Mouse (Mus musculus): ENCODE data around the gene Trim10.

DNA sequence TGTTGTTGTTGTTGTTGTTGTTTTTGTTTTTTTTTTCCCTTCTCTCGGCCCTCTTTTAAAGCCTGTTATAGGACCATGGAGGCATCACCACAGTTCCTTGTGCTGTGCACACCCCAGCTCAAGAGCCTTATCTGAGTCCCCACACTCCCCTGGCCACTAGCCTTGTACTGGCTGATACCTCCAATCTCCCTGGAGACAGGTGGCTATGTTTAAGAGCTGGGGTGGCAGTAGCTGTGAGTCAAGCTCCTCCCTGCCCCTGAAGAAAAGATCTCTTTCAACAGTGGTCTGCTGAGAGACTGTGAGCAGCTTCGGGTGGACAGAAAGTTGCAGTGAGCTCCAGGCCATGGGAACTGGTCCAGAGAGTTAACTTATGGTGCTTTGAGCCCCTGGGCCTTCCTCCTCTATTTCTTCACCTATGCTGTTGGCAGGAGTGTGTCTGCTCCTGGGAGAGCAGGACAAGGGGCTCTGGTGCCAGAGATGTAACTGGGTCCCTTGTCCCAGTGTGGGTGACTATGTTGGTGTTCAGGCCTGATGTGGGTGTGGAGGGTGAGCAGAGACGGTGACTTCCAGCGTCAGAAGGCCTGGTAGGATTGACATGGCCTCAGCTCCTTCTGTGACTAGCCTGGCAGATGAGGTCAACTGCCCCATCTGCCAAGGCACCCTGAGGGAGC, at the start of gene Trim10:
- no peak for TF ChIP-seq CTCF (IDR thresholded peaks at IDR 0.05; ENCODE audit: low read depth, low read length)
- TF ChIP-seq POLR2A (IDR thresholded peaks at IDR 0.05; ENCODE audit: borderline replicate concordance, low read depth, low read length), result no peak

Data from bone marrow macrophage, adult 2 months (primary cell).